Mouse (Mus musculus): ENCODE data around the gene St5. TPM values are rescaled to one million over a fixed set of nuclear protein-coding genes. Genes with fewer than 3 reads are reported as not detected.

The St5 gene
- polyA plus RNA-seq, 1 experiment: 44.8 TPM

DNA sequence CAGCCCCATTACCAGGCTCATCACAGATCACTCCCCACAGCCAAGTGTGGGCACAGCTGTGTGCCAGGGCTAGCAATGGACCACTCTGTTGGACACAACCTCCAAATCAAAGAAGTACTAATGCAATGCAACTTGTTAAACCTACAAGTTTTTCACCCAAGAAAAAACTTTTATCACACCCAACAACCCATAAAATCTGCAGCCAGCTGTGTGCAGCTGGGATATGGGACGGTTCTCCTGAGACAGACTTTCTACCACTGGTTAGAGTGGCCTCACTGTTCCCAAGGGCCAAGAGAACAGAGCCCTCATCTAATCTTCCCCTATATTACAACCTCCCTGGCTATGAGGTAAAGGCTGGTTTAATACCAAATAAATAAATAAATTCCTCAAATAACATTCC, 118.9 kb downstream of the St5 start:
- WGBS: 90% methylated on average over 1 of the region's 1 CpGs
- Histone ChIP-seq H3K27me3 (ENCODE audit: control insufficient read depth, insufficient read depth, low read length) (no peaks in the 10 kb centered on the region), H3K4me3 (replicated peaks; ENCODE audit: insufficient read depth, low read depth, low read length) (no peak overlapping the region), H3K4me1 (ENCODE audit: control insufficient read depth, insufficient read depth, low read length) (peaks cover 13% of the 10 kb centered on the region; the same call in 1 of the 2 replicates), H3K27ac (ENCODE audit: insufficient read depth, low read length) (no peak overlapping the region)
- no peak for DNase-seq
- TF ChIP-seq POLR2A (IDR thresholded peaks at IDR 0.05; ENCODE audit: borderline replicate concordance, insufficient read depth, low read length) (no peak), CTCF (IDR thresholded peaks at IDR 0.05; ENCODE audit: borderline replicate concordance, insufficient read depth, low read depth, low read length) (no peak)

- Histone ChIP-seq H3K27ac (ENCODE audit: insufficient read depth, low read length) (no peak overlapping the region), H3K4me3 (replicated peaks; ENCODE audit: insufficient read depth, low read depth, low read length) (no peak overlapping the region), H3K4me1 (ENCODE audit: control insufficient read depth, insufficient read depth, low read length) (peaks cover 16% of the 10 kb centered on the region), H3K27me3 (ENCODE audit: control insufficient read depth, insufficient read depth, low read length) (no peaks in the 10 kb centered on the region)
- WGBS: 95% methylated on average over 4 of the region's 4 CpGs
- TF ChIP-seq CTCF (IDR thresholded peaks at IDR 0.05; ENCODE audit: borderline replicate concordance, insufficient read depth, low read depth, low read length): no peak
- TF ChIP-seq POLR2A (IDR thresholded peaks at IDR 0.05; ENCODE audit: borderline replicate concordance, insufficient read depth, low read length): no peak
- DNase-seq: no peak
These were observed 122.9 kb downstream of the St5 start for GRCm38 (mm10) chr7:109580489-109580888.

DNA sequence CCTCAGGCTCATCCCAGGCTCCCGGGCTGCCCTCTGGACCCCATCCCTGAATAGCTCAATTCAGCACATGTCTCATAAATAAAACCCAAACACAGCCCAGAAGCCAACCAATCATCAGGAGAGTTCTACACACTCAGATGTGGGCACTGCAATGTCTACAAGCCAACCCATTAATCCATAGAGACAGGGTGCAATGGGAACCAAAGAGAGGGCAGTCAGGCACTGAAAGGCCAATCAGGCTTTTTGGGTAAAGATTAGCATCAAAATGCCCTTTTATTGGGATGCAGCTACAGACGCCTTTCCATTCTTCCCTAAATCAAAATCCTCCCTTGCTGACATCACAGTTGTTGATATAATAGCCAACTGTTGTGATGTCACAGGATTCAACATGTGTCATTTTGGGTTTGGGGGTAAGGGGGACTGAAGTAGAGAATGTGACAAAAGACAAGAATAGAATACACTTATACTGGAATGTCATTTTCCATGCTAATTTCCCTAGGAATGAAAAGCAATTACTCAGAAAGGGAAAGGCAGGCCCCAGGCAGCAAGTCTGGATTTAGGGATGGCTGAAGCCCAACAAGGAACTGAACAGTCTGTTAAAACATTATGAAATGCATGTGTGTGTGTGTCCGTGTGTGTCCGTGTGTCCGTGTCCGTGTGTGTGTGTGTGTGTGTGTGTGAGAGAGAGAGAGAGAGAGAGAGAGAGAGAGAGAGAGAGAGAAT, 123.7 kb downstream of the St5 start:
- DNase-seq: no peak
- Histone ChIP-seq H3K4me1 (ENCODE audit: control insufficient read depth, insufficient read depth, low read length) (peaks cover 22% of the 10 kb centered on the region), H3K4me3 (replicated peaks; ENCODE audit: insufficient read depth, low read depth, low read length) (no peak overlapping the region), H3K27me3 (ENCODE audit: control insufficient read depth, insufficient read depth, low read length) (no peaks in the 10 kb centered on the region), H3K27ac (ENCODE audit: insufficient read depth, low read length) (no peak overlapping the region)
- TF ChIP-seq POLR2A (IDR thresholded peaks at IDR 0.05; ENCODE audit: borderline replicate concordance, insufficient read depth, low read length): no peak
- 64% methylated on average over 6 of the region's 6 CpGs for WGBS

- DNase-seq: no peak
- Histone ChIP-seq H3K4me1 (ENCODE audit: control insufficient read depth, insufficient read depth, low read length) (peaks cover 28% of the 10 kb centered on the region), H3K27ac (ENCODE audit: insufficient read depth, low read length) (no peak overlapping the region), H3K4me3 (replicated peaks; ENCODE audit: insufficient read depth, low read depth, low read length) (no peak overlapping the region), H3K27me3 (ENCODE audit: control insufficient read depth, insufficient read depth, low read length) (no peaks in the 10 kb centered on the region)
- TF ChIP-seq CTCF (IDR thresholded peaks at IDR 0.05; ENCODE audit: borderline replicate concordance, insufficient read depth, low read depth, low read length) (no peak), POLR2A (IDR thresholded peaks at IDR 0.05; ENCODE audit: borderline replicate concordance, insufficient read depth, low read length) (no peak)
- WGBS: 65% methylated on average over 2 of the region's 2 CpGs
These were observed 124.4 kb downstream of the St5 start for GRCm38 (mm10) chr7:109578880-109579584.

GRCm38 (mm10) chr7:109576321-109577314, 126.8 kb downstream of the St5 start:
- WGBS: 33% methylated on average over 11 of the region's 11 CpGs
- DNase-seq: peak in 1 of 2 experiments; percentile 43
- H3K4me1 ChIP-seq (ENCODE audit: control insufficient read depth, insufficient read depth, low read length): peaks cover 24% of the 10 kb centered on the region
- peak overlapping the region; percentile 5; the same call in 1 of the 2 replicates for H3K27ac ChIP-seq (ENCODE audit: insufficient read depth, low read length)
- no peaks in the 10 kb centered on the region for H3K27me3 ChIP-seq (ENCODE audit: control insufficient read depth, insufficient read depth, low read length)
- H3K4me3 ChIP-seq (replicated peaks; ENCODE audit: insufficient read depth, low read depth, low read length): no peak overlapping the region
- TF ChIP-seq CTCF (IDR thresholded peaks at IDR 0.05; ENCODE audit: borderline replicate concordance, insufficient read depth, low read depth, low read length) (no peak), POLR2A (IDR thresholded peaks at IDR 0.05; ENCODE audit: borderline replicate concordance, insufficient read depth, low read length) (no peak)

DNA sequence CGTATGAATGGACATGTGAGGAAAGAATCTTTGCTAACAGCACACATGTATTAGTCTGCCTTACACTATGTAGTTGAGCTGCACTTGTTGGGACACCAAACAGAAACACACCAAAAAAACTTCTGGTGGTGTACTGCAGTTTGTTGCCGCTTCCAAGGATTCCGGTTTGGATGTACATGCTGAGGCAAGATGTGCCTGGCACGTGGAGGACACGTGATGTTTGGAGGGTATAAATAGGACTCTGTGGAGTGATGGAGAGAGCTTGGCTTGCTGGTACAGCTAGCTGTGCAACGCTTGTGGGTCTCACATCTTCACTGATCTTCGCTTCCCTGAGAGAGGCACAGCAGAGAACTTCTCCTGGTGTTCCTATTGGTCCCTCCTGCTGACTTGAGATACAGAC, 129.2 kb downstream of the St5 start:
- peak in 1 of 2 experiments; percentile 26 for DNase-seq
- TF ChIP-seq POLR2A (IDR thresholded peaks at IDR 0.05; ENCODE audit: borderline replicate concordance, insufficient read depth, low read length): no peak
- 50% methylated on average over 7 of the region's 7 CpGs for WGBS
- Histone ChIP-seq H3K4me1 (ENCODE audit: control insufficient read depth, insufficient read depth, low read length) (peaks cover 25% of the 10 kb centered on the region), H3K27me3 (ENCODE audit: control insufficient read depth, insufficient read depth, low read length) (no peaks in the 10 kb centered on the region), H3K27ac (ENCODE audit: insufficient read depth, low read length) (no peak overlapping the region), H3K4me3 (replicated peaks; ENCODE audit: insufficient read depth, low read depth, low read length) (no peak overlapping the region)

GRCm38 (mm10) chr7:109568391-109568892, 135.0 kb downstream of the St5 start:
- no peak overlapping the region for H3K4me3 ChIP-seq (replicated peaks; ENCODE audit: insufficient read depth, low read depth, low read length)
- no peak for DNase-seq
- TF ChIP-seq POLR2A (IDR thresholded peaks at IDR 0.05; ENCODE audit: borderline replicate concordance, insufficient read depth, low read length): no peak
- no peak for TF ChIP-seq CTCF (IDR thresholded peaks at IDR 0.05; ENCODE audit: borderline replicate concordance, insufficient read depth, low read depth, low read length)
- no peaks in the 10 kb centered on the region for H3K27me3 ChIP-seq (ENCODE audit: control insufficient read depth, insufficient read depth, low read length)
- WGBS: 81% methylated on average over 4 of the region's 4 CpGs
- H3K27ac ChIP-seq (ENCODE audit: insufficient read depth, low read length): no peak overlapping the region
- H3K4me1 ChIP-seq (ENCODE audit: control insufficient read depth, insufficient read depth, low read length): peaks cover 5% of the 10 kb centered on the region

All from cerebellum, adult 2 months (tissue).